Mouse (Mus musculus): ENCODE results near the gene Tia1.

The Tia1 gene

GRCm38 (mm10) chr6:86385362-86386104, 18.5 kb upstream of the Tia1 start:
- DNase-seq = no peak

- peak; percentile 78 to 85 for DNase-seq
Measured at GRCm38 (mm10) chr6:86387313-86387712, 16.7 kb upstream of the Tia1 start.

GRCm38 (mm10) chr6:86388461-86388860, 15.6 kb upstream of the Tia1 start:
- DNase-seq = peak; percentile 58 to 70

GRCm38 (mm10) chr6:86391326-86391725, 12.7 kb upstream of the Tia1 start:
- DNase-seq = peak in 1 of 2 experiments; percentile 29

- peak in 1 of 2 experiments; percentile 30 for DNase-seq
Measured at GRCm38 (mm10) chr6:86393187-86393586, 10.8 kb upstream of the Tia1 start.

- no peak for DNase-seq
Measured at GRCm38 (mm10) chr6:86394078-86394720, 9.8 kb upstream of the Tia1 start.

- no peak for DNase-seq
Measured at GRCm38 (mm10) chr6:86395021-86395420, 9.0 kb upstream of the Tia1 start.

- DNase-seq = no peak
Measured at GRCm38 (mm10) chr6:86395969-86396368, 8.1 kb upstream of the Tia1 start.

GRCm38 (mm10) chr6:86396581-86397256, 7.3 kb upstream of the Tia1 start, which contains the start of gene Pcyox1:
Gene Pcyox1, minus strand, starts transcription at chr6:86397154.
- DNase-seq = peak; percentile 89 to 94

- DNase-seq = no peak
Measured at GRCm38 (mm10) chr6:86397257-86397980, 6.6 kb upstream of the Tia1 start.

GRCm38 (mm10) chr6:86398986-86399385, 5.0 kb upstream of the Tia1 start:
- no peak for DNase-seq

- DNase-seq = no peak
Measured at GRCm38 (mm10) chr6:86399995-86400394, 4.0 kb upstream of the Tia1 start.

GRCm38 (mm10) chr6:86400972-86401371, 3.0 kb upstream of the Tia1 start:
- DNase-seq = peak; percentile 89 to 92

GRCm38 (mm10) chr6:86402681-86403607, 1.1 kb upstream of the Tia1 start:
- DNase-seq = no peak

- peak; percentile 85 to 89 for DNase-seq
Measured at GRCm38 (mm10) chr6:86403728-86404099, 305 bp upstream of the Tia1 start.

GRCm38 (mm10) chr6:86404996-86405395, 977 bp downstream of the Tia1 start:
- DNase-seq = no peak

GRCm38 (mm10) chr6:86406306-86406705, 2.3 kb downstream of the Tia1 start:
- no peak for DNase-seq

- DNase-seq = no peak
Measured at GRCm38 (mm10) chr6:86418711-86419110, 14.7 kb downstream of the Tia1 start.

- DNase-seq = no peak
Measured at GRCm38 (mm10) chr6:86419239-86419638, 15.2 kb downstream of the Tia1 start.

- DNase-seq = no peak
Measured at GRCm38 (mm10) chr6:86420491-86420890, 16.5 kb downstream of the Tia1 start.

- DNase-seq = no peak
Measured at GRCm38 (mm10) chr6:86426358-86426757, 22.3 kb downstream of the Tia1 start, which contains the start of gene Gm44790. Gene Gm44790, plus strand, starts transcription at chr6:86426658.

- DNase-seq = no peak
Measured at GRCm38 (mm10) chr6:86431531-86431930, 27.5 kb downstream of the Tia1 start.
